Mouse (Mus musculus): ENCODE data around the gene Cdk5r2.

GRCm38 (mm10) chr1:74850251-74850650 lies 4.5 kb upstream of the Cdk5r2 start:
- TF ChIP-seq CTCF (IDR thresholded peaks at IDR 0.05; ENCODE audit: low read depth) (no peak), EP300 (optimal IDR thresholded peaks at IDR 0.05) (no peak)
